Mouse (Mus musculus) urinary bladder, postnatal 10 days (tissue): ENCODE data around the gene Scn3b.

Experiments used
- DNase-seq: peaks from one replicate; pipeline ENCODE4 v3.0.0; 2022; ENCODE audit warnings: low spot score

Scn3b gene

GRCm38 (mm10) chr9:40316865-40317660 lies 48.0 kb downstream of the Scn3b start:
- no peak for DNase-seq

GRCm38 (mm10) chr9:40317735-40318134 lies 48.7 kb downstream of the Scn3b start:
- DNase-seq: no peak

- DNase-seq: no peak
Observed at GRCm38 (mm10) chr9:40318771-40319170, 49.8 kb downstream of the Scn3b start.

- DNase-seq: no peak
Observed at GRCm38 (mm10) chr9:40320405-40320804, 51.4 kb downstream of the Scn3b start.

GRCm38 (mm10) chr9:40320879-40321667 lies 52.1 kb downstream of the Scn3b start:
- peak; percentile 25 for DNase-seq

GRCm38 (mm10) chr9:40321668-40322003 lies 52.6 kb downstream of the Scn3b start:
- DNase-seq: no peak

- DNase-seq: no peak
Observed at GRCm38 (mm10) chr9:40322372-40322771, 53.4 kb downstream of the Scn3b start.

- DNase-seq: no peak
Observed at GRCm38 (mm10) chr9:40323171-40323570, 54.2 kb downstream of the Scn3b start.

- no peak for DNase-seq
Observed at GRCm38 (mm10) chr9:40323773-40324172, 54.8 kb downstream of the Scn3b start.

- no peak for DNase-seq
Observed at GRCm38 (mm10) chr9:40324232-40324792, 55.3 kb downstream of the Scn3b start.

GRCm38 (mm10) chr9:40324826-40325225 lies 55.8 kb downstream of the Scn3b start:
- DNase-seq: no peak

GRCm38 (mm10) chr9:40326260-40326915 lies 57.4 kb downstream of the Scn3b start:
- no peak for DNase-seq

- DNase-seq: peak; percentile 71
Observed at GRCm38 (mm10) chr9:40330609-40331382, 61.8 kb downstream of the Scn3b start.

GRCm38 (mm10) chr9:40331411-40332286 lies 62.6 kb downstream of the Scn3b start:
- no peak for DNase-seq

GRCm38 (mm10) chr9:40332326-40332725 lies 63.3 kb downstream of the Scn3b start:
- DNase-seq: no peak

- DNase-seq: no peak
Observed at GRCm38 (mm10) chr9:40332731-40333648, 64.0 kb downstream of the Scn3b start.

- DNase-seq: peak; percentile 33
Observed at GRCm38 (mm10) chr9:40333649-40334396, 64.8 kb downstream of the Scn3b start.

GRCm38 (mm10) chr9:40334617-40335016 lies 65.6 kb downstream of the Scn3b start:
- no peak for DNase-seq

GRCm38 (mm10) chr9:40336701-40337100 lies 67.7 kb downstream of the Scn3b start:
- no peak for DNase-seq
